Mouse (Mus musculus): ENCODE data around the gene Depdc5.

DNA sequence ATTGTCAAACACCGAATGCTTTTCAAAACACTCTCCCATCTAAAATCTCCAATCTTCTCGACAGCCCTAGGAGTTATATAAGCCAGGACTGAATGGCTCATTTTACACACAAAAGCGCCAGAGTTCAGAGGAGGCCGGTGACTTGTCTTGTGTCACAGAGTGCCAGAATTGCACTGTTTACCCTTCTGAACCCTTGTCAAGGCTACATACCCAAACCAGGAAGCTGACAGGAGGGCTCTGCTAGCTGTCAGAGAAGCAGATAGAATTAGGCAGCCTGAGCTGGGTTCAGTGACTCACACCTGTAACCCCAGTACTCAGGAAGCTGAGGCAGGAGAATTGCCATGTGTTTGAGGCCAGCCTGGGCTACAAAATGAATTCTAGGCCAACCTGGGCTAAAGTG lies 143.9 kb downstream of the Depdc5 start:
- TF ChIP-seq CTCF (IDR thresholded peaks at IDR 0.05; ENCODE audit: control insufficient read depth, insufficient read depth, insufficient replicate concordance, low read depth, low read length) (no peak), POLR2A (IDR thresholded peaks at IDR 0.05; ENCODE audit: control insufficient read depth, low read depth, low read length) (no peak)
